Mouse (Mus musculus) c-Kit-positive CD71-positive TER-119-positive erythroid progenitor cells, embryonic 14.5 days (primary cell): ENCODE results near the gene Trim26.
A peak's percentile ranks its signal among the peaks of the same experiment; 100 is the strongest.
"Not testable (repeated sequence)": the region's sequence is repeated elsewhere in the genome, so short reads cannot be mapped to it uniquely, and the experiment has no call there.

Experiments
- DNase-seq: peaks from one replicate; pipeline ENCODE4 v3.0.0-alpha.2; 2013; ENCODE audit warnings: low spot score

The Trim26 gene

DNA sequence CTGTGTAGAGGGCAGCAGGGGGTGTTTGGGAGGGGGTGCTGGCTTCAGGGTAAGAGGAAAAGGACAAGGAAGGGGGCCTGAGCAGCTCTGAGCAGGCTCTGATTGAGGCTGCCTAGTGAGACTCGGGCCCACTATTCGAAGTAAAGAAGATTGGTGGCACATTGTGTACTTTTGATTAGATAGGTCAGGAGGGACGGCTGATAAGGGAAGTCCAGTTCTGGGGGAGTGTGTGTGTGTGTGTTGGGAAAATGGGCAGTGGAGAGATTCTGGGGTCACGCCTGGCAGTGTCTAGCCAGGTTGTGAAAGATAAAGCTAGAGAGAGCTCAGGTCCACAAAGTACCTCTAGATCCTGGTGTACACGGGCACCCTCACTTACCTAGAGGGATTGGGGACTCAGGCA, 14.7 kb downstream of the Trim26 start:
- no peak for DNase-seq

DNA sequence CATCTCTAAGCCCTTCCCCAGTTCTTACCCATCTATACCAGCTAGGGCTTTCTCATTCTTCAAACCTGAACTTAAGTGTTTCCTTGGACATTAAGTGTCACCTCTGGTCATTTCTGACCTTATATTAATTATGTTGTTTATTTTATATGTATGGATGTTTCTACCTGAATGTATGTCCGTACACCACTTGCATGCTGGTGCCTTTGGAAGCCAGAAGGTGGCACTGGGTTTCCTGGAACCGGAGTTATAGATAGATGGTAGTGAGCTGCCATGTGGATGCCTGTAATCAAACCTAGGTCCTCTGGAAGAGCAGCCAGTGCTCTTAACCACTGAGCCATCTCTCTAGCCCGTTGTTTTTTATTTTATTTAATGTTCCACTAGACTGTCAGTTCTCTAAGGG, 18.6 kb downstream of the Trim26 start:
- no peak for DNase-seq

DNA sequence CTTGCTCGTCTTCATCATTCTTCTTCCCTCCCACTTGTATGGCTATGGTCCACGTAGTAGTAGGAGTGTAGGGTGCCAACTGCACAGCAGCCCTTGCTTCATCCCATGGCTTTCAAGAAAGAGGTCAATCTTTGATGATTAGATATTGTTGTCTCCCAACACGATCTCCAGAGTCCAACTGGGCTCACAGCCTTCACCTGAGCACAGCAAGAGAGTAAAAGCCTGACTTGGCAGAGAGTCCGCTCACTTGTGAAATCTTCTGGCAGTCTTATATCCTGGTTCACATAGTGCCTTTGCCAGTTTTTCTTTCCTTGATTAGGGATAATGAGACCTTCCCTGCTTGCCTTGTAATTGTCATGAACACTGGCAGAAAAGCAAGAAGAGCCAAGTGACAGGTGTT, 19.3 kb downstream of the Trim26 start:
- DNase-seq, result no peak

DNA sequence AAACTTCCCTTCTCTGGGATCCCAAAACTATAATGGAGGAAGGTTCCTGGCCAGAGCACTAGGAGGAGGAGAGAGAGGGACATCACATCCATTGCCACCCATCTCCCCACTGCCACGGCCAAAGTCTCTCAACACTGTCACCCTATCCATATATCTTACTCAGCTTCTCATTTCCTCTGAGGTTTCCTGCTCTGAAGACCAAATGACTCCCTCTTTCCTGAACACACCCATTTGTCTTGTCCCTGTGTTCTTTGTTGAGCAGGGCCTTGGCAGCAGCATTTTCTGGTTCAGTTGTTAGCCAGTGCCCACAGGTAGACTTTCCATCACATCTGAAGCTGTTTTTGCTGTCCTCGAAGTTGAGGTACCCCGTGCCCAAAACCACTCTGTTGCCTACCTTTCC, 21.2 kb downstream of the Trim26 start:
- no peak for DNase-seq

DNA sequence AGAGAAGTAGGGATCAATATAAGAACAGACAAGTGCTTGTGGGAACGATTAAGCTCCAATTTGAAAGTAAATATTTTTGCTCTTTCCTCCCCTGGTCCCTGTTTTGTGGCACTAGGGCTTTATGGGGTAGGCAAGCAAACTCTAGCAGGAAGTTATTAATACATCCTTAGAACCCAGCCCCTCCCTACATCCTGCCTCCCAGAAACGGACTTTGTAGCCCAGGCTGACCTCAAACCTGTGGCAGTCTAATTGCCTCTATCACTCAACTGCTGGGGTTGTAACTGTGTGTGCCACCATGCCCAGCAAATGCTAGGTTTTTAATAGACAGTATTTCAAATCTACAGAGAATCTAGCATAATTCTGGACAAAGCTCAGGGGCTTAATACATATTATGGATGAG, 24.7 kb downstream of the Trim26 start:
- DNase-seq, result no peak

DNA sequence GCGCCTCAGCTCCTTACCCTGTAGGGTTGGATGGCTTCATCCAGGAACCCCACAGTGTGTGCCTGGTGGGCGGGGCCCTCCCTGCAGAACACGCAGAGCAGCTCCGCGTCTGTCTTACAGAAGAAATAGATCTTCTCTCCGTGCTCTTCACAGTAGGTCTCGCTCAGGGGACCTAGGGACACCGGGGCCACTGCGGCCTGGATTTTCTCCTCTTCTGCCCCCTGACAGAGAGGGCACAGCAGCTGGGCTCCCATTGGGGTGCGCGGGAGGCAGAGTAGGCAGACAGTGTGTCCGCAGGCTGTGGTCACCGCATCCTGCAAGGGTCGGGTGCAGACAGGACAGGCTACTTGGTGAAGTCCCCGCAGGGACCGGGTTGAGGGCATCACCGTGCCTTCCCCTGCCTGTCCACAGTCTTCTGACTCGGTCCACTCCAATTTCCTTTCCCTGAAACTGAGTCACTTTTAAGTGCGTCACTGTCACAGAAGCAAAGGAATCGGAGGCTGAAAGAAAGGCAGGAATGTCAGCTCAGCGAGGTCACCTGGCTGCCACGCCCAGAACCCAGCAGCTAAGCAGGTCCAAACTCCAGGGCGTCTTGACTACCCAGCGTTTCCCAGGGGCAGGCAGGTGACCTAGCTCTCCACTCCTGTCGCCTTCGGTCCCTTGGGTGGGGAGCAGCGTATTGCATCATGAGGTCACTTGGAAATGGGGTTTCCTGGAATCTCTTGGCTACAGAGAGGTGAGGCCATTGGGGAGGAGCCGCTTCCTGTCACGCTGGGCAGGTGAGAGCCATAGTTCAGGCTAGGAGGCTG, 30.0 kb downstream of the Trim26 start, which contains the start of gene Trim15:
Gene Trim15 (minus strand): TSS at position 492 of the 809 bp plus-strand sequence.
- peak; percentile 56 for DNase-seq

DNA sequence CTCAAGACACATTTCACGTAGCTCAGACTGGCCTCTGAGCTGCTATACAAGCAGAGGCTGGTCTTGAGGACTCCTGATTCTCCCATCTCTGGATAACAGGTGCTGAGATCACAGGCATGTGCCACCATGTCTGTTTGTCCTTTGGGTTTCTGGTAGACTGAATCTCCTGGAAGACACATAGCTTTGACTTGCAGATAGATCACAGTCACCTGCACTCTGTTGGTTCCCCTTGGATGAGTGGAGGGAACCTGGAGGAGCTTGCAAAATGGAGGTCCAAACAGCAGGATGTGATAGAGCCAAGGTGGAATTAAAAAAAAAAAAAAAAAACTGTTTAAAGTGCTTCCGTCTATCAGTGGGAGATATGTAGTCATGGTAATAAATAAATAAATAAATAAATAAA, 31.9 kb downstream of the Trim26 start:
- DNase-seq, result peak; percentile 44

DNA sequence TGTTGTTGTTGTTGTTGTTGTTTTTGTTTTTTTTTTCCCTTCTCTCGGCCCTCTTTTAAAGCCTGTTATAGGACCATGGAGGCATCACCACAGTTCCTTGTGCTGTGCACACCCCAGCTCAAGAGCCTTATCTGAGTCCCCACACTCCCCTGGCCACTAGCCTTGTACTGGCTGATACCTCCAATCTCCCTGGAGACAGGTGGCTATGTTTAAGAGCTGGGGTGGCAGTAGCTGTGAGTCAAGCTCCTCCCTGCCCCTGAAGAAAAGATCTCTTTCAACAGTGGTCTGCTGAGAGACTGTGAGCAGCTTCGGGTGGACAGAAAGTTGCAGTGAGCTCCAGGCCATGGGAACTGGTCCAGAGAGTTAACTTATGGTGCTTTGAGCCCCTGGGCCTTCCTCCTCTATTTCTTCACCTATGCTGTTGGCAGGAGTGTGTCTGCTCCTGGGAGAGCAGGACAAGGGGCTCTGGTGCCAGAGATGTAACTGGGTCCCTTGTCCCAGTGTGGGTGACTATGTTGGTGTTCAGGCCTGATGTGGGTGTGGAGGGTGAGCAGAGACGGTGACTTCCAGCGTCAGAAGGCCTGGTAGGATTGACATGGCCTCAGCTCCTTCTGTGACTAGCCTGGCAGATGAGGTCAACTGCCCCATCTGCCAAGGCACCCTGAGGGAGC, 32.5 kb downstream of the Trim26 start, which contains the start of gene Trim10:
Gene Trim10 (plus strand): TSS at position 291 of the 671 bp plus-strand sequence.
- DNase-seq, result peak; percentile 97

DNA sequence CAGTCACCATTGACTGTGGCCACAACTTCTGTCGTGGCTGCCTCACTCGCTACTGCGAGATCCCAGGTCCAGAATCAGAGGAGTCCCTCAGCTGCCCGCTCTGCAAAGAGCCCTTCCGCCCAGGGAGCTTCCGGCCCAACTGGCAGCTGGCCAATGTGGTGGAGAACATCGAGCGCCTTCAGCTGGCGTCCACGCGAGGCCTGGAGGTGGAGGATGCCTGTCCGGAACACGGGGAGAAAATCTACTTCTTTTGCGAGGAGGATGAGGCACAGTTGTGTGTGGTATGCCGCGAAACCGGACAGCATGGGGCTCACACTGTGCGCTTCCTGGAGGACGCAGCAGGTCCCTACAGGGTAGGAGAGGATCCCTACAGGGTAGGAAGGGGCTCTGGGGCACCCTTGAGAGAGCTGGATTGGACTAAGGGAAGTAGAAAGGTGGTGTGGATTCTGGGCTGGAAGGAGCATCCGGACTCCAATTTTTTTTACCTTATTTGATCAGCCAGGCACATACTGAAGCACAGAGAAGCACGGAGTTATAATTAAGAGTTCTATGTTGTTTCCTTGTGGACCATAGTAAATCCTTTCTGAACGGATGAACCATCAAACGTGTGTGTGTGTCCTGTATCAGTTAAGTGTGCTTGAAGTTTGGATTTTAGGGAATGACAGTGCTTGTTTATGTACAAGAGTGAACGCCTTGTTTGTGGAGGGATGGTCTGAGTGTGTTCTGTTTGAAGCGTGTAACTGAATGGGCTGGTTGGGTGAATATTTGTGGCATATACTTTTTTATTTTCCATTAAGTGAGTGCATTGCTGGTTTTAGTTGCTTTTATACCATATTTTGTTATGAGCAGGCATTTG, 33.2 kb downstream of the Trim26 start:
- DNase-seq, result no peak

DNA sequence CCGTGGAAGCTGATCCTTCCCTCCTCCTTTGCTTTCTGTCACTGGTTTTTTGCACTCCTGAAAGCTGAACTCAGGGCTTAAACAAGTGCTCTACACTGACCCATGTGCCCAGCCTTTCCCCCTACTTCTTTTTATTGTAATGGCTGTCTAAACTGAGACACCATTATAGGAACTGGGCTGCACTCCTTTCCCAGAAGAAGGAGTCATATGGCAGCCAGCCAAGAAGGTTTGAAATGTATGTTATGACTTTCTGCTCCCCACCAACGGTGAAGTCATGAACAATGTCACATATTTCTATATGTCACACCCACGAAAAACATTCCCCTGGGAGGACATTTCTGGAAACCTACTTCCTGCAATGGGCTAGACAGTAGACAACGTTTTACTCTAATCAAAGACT, 37.7 kb downstream of the Trim26 start:
- DNase-seq, result no peak

DNA sequence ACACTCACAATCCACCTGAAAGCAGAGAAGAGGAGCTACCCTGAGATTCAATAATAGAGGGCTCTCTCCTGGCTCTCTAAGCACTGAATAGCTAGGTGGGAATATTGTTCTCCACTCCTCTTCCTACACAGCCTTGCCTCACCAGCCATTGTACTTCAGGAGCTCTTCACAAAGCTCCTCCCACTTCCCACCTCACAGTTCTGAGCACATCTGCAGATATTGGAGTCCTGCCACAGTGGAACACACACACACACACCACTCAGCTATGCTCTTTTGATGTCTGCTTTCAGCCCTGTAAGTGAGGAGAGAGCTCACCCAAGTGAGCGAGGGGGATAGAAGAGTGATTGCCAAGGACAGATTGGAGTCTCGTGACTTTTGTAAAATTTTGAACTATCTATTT, 46.4 kb downstream of the Trim26 start:
- DNase-seq, result no peak

DNA sequence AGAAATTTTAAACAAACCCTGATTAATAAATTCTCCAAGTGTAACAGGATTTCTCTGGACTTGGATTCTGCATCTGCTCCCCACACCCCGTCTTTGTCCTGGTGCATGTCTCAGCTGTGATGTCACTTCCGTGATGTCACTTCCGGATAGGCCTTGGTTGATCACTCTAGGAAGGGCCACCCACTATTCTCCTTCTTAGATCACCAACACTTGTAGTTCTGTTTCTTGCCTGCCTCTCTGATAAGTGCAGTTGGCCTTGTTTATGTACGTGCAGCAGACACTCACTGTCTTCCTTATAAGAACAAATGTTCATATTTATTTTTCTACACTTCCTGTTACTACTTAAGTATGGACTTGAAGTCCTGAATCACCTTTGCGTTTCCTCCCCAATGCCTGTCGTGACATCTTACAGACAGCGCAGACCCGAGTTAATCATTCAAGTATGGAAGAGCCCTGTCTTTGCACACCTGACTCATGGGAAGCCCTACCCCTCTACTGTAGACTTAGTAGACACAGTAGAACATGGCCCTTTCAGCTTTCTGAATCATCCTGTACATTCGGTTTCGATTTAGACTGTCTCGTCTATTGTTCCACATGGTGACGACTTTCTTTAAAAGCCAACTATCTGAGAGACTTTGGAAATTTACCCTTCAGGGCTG, 48.3 kb downstream of the Trim26 start:
- DNase-seq, result no peak

DNA sequence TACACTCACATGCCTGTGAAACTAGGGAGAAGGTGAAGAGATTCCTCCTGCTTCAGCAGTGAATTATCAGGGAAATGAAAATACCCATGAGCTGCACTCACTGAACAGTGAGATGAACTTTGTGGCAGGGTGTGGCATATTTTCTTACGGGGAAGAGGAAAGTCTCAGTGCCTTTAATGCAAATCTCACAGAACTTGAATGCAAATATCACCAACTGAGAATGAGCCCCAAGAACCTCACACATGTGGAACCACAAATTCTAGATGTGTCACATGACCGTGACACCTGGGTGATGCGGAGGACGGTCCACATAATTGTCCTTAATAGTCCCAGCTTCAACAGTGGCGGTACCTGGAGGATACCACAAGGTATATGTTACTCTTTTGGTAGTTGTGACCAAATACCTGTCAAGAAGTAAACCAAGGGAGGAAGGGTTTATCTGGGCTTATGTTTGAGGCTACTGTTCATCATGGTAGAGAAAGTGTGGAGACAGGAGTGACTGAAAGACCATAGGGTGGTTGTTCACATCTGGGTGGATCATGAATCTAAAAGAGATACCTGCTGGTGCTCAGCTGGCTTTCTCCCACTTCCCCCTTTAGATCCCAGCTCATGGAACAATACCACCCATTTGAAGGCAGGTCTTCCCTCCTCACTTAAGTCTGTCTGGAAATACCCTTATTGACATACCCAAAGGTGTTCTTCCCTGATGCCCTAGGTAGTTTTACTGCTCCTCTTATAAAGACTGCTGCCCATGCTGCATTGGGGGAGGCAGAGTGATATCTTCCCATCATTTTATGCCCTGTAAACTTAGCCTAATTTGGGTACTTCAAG, 53.4 kb downstream of the Trim26 start, which contains the start of gene Trim40:
Gene Trim40 (minus strand): TSS at position 51 of the 831 bp plus-strand sequence.
- DNase-seq, result no peak

DNA sequence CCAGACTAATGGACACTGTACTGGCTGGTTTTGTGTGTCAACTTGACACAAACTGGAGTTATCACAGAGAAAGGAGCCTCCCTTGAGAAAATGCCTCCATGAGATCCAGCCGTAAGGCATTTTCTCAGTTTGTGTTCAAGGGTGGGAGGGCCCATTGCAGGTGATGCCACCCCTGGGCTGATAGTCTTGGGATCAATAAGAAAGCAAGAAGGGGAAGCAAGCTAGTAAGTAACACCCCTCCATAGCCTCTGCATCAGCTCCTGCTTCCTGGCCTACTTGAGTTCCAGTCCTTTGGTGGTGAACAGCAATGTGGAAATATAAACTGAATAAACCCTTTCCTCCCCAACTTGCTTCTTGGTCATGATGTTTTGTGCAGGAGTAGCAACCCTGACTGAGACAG, 54.6 kb downstream of the Trim26 start:
- not testable (repeated sequence) for DNase-seq

DNA sequence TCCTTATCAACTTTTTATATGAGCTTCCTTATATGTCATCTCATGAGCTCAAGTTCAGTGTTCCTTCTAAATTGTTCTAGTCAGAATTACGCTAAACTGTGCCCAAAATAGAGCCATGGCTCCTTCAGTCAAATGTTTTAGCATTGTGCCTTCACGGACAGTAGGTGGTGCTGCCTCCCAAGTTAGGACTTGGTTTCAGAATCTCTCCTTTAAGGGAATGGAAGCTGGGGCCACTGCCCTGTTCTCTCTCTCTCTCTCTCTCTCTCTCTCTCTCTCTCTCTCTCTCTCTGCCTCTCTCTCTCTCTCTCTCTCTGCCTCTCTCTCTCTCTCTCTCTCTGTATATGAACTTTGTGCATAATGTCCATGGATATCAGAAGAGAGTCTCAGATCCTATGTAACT, 55.4 kb downstream of the Trim26 start:
- no peak for DNase-seq

DNA sequence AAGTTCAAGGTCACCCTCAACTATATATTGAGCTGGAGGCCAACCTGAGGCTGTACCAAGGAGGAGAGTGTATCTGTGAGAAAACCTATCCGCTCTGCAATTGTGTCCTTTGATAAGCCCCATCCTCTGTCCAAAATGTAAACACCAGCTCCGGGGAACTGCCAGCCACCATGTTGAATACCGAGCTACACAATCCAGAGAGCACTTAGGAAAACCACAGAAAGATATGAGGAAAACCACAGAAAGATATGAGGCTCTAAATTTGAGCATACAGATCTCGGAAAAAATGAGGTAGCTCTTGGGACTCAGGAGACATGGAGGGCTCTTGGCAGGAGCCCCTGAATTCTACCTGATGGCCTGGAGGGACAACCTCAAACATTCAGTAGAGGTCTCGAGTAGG, 56.5 kb downstream of the Trim26 start:
- DNase-seq, result no peak

DNA sequence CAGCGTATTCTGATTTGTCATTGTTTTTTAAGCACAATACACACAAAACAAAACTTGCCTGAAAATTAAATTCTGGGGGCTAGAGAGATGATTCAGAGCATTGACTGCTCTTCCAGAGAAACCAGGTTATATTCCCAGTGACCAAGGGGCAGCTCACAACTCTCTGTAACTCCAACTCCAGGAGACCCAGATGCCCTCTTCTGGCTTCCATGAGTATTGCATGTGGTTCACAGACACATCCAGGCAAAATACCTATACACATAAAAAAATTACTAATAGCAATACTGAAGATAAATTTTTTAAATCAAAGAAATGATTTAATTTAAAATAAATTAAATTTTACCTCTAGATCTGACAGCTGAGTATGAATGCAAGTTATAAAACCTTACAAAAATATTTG, 59.6 kb downstream of the Trim26 start:
- DNase-seq, result peak; percentile 51

DNA sequence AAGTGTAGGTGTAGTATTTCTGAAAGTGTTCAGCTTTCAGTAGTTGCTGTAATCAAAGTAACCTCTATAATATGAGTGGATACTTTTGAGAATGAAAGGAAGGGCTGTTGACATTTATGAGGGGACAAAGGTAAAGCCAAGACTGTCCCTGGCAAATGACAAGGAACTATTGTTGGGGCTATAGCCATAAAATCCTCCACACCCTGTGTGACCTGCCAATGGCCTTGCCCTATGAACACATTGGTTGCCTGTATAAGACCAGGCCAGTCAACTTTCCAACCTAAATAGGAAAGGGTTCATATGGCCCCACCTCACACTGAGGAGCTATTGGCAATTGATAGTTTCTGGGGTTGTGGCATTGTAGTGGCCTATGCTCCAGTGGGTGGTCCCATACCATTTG, 60.1 kb downstream of the Trim26 start:
- no peak for DNase-seq

DNA sequence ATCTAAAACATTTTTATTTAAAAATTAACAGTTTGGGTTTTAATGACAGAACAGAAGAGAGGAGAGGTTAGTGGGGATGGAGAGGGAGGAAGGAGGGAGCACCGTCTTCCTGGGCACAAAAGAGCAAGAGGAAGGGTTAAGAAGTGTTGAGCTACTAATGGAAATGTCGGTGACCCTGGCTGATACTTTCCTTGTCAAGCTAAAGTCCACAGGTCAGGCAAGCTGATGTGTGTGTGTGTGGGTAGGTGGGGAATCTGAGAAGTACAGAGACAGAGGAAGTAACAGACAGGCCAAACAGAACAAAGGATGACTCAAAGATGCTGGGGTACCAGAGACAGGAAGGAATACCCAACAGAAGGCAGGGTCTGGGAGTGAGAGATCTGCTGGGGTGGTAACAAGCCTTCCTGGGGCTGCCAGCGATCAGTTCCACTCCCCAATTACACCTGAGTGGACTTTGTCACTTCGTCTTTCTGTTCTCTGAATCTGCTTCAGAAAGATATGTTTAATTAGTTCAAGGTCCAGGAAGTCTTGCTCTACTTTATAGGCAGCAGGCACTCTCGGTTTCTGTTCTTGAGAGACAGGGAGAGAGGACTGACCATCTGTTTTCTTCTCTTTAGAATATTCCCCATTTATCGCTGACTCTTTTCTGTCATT, 60.7 kb downstream of the Trim26 start, which contains the start of gene Trim31:
Gene Trim31 (plus strand): TSS at position 567 of the 654 bp plus-strand sequence.
- no peak for DNase-seq

DNA sequence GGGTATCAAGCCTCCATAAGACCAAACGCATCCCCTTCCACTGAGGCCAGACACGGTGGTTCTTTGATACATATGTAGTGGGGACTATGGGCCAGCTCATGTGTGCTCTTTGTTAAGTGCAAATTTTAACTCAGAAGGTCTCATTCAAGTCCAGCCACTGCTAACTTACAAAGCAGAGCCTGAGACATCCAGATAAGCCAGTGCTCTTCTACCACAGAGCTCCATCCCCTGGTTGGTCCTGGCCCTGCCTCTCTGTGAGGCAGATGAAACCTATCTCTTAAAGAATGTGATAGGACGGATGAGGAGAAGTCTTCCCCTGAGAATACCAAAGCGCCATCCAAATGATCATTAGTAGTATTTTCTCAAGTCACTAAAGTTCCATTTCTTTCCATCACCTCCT, 62.4 kb downstream of the Trim26 start:
- DNase-seq, result no peak
